Mouse (Mus musculus) erythroblast, adult 5-6 weeks (primary cell): ENCODE data around the gene Ddx50. TPM values are rescaled to one million over a fixed set of nuclear protein-coding genes. Genes with fewer than 3 reads are reported as not detected.
"Not testable (repeated sequence)": the region's sequence is repeated elsewhere in the genome, so short reads cannot be mapped to it uniquely, and the experiment has no call there.

Experiments used
- ATAC-seq: replicated peaks from 2 replicates; pipeline ENCODE4 v1.8.0; 2016; ENCODE audit warnings: moderate number of reproducible peaks, mild to moderate bottlenecking, moderate TSS enrichment, inconsistent platforms; ENCODE audit not compliant: poor library complexity, low FRiP score, severe bottlenecking
- total RNA-seq, 2 experiments: library from RNA; stranded (forward) in 1 of 2; stranded (reverse) in 1 of 2; fragments of 150-400 nt in 1 of 2; fragments of 200-764, 138-1000 nt in 1 of 2; gene quantifications; 2 replicates each; pipeline versions ENCODE4 v1.2.3 to v1.2.4; 2015 to 2017; ENCODE audit warnings: low replicate concordance in 2 of 2

The Ddx50 gene
- total RNA-seq, 2 experiments from 2014 or later: 21.0 to 38.0 TPM

GRCm38 (mm10) chr10:62602177-62603040 is 48.6 kb downstream of the Ddx50 start, which contains the start of gene Ddx21:
Gene Ddx21 (minus strand): TSS chr10:62602281.
- ATAC-seq: peak; percentile 99

- peak; percentile 66 for ATAC-seq
These were observed 49.2 kb downstream of the Ddx50 start for GRCm38 (mm10) chr10:62601833-62602176.

- 0 out of 2 replicates have a peak, but pooled peaks have one; percentile 37 for ATAC-seq
These were observed 49.8 kb downstream of the Ddx50 start for GRCm38 (mm10) chr10:62601053-62601791.

DNA sequence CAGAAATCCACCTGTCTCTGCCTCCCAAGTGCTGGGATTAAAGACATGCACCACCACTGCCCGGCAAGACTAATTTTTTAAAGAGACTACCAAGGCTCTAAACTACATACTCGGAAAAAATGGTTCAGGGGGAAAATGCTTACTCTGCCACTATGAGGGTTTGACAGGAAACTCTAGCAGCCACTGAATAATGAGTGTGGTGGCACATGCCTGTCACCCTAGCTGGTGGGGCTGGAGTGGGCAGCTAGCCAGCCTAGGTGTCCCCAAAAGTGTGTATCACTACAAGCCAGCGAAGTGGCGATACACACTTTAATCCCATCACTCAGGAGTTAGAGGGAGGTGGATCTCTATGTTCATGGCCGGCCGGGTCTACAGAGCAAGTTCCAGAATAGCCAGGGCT is 51.0 kb downstream of the Ddx50 start:
- no peak for ATAC-seq

- ATAC-seq: not testable (repeated sequence)
These were observed 51.7 kb downstream of the Ddx50 start for GRCm38 (mm10) chr10:62599311-62599710.

GRCm38 (mm10) chr10:62592496-62592895 is 58.5 kb downstream of the Ddx50 start:
- ATAC-seq: no peak

DNA sequence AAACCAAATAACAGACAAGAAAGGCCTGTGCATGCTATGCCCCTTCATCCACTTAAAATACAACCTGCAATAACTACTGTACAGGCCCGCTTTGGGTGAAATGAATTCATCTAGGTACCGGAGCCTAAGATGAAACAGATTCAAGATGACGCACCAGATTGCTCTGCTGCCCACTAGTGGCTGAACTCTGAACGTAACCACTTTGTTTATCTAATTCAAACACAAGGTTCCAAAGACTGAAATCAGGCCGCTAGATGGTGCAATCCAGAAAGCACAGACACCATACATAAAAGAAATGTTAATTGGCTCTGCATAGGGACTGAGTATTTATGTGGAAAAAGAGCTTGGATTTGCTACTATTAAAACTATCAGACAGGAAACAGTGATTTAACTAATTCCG is 60.8 kb downstream of the Ddx50 start:
- ATAC-seq: peak; percentile 96

GRCm38 (mm10) chr10:62588616-62589015 is 62.4 kb downstream of the Ddx50 start:
- ATAC-seq: no peak

GRCm38 (mm10) chr10:62583245-62583644 is 67.8 kb downstream of the Ddx50 start:
- no peak for ATAC-seq

DNA sequence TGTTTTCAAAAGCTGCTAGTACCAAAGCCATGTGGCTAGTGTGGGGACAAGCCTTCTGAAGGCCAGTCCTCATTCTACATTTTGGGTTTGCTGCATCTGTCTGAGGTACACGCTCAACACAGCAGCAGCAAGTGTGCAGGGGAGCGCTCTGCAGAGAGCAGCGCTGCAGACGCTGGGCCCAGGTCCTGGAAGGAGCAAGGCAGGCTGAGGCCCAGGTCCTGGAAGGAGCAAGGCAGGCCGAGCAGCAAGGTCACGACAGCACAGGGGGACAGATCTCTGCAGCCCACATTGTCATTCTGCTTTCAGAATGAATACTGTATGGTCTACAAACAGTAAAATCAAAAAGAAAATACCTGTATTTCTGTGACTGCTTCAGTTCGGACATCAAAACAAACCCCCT is 68.3 kb downstream of the Ddx50 start:
- no peak for ATAC-seq

DNA sequence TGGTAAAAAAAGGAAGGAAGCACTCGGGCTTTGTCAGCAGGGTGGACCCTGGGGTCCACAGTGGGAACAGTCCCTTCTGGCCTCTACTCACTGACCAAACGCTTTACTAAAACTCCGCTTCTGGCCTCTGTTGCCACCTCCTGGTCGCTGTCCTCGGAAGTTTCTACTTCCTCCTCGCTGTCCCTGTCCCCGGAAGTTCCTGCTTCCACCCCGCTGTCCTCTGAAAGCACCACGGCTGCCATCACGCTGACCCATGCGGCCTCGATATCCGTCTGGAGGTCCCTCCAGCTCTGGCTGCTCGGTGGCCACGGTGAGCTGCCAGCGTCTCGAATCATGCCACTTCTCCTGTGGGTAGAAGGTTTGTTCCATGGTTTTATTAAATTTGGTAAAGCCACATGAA is 68.8 kb downstream of the Ddx50 start:
- no peak for ATAC-seq

GRCm38 (mm10) chr10:62579129-62579528 is 71.9 kb downstream of the Ddx50 start:
- ATAC-seq: not testable (repeated sequence)

GRCm38 (mm10) chr10:62578338-62579100 is 72.5 kb downstream of the Ddx50 start, which contains the start of gene Kif1bp:
Gene Kif1bp (minus strand): TSS chr10:62578457.
- peak; percentile 98 for ATAC-seq

- ATAC-seq: peak; percentile 74
These were observed 73.2 kb downstream of the Ddx50 start for GRCm38 (mm10) chr10:62577673-62578337.

DNA sequence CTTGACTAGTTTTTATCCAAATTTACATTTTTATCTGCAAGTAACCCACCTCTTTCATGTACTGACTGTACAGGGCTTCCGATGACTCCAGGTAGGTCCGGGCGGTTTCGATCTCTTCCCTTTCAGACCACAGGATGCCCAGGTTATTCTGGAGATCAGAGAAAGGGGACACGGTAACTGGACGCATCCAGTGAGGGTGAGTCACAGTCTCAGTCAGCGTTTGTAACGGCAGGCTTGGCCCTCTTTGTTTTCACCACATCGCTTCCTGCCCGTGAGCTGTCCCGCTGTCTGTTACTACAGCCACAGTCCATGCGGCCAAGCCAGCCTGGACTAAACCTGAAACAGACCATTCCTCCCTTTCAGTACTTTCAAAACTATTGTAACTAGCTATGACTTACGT is 76.0 kb downstream of the Ddx50 start:
- no peak for ATAC-seq

GRCm38 (mm10) chr10:62570126-62570871 is 80.7 kb downstream of the Ddx50 start:
- no peak for ATAC-seq

DNA sequence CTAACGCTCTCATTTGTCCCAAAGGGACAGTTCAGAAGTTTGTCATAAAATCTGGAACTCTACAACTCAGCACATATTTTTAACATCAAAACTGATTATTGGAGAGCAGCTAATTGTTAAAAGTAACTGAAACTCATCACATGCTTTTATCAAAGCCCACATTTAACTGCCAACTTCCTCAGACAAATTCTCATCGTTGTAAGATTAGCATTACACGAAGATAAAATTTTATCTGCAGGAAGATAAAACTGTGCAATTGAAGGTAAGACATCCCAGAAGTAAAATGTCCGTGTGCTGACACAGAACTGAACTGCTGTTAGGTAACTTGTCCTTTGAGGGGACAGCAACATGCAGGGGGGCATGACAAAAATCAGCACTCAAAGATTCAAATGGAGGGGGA is 82.2 kb downstream of the Ddx50 start:
- no peak for ATAC-seq
